Mouse (Mus musculus) testis, adult 2 months (tissue): ENCODE data around the gene Gm20498.

Experiments used
- CTCF ChIP-seq: fragments of 200-500 bp; IDR thresholded peaks from 2 replicates; pipeline ENCODE4 v1.5.1; 2012; ENCODE audit warnings: low read depth, mild to moderate bottlenecking, inconsistent platforms, low read length, moderate library complexity; ENCODE audit not compliant: control insufficient read depth, insufficient read depth, insufficient replicate concordance
- POLR2A ChIP-seq: fragments of 200-500 bp; IDR thresholded peaks from 2 replicates; pipeline ENCODE4 v1.6.1; 2012; ENCODE audit warnings: low read depth, mild to moderate bottlenecking, inconsistent platforms, low read length, moderate library complexity; ENCODE audit not compliant: control insufficient read depth

- TF ChIP-seq POLR2A (no peak), CTCF (no peak)
These were observed 319 bp upstream of the Gm20498 start for GRCm38 (mm10) chr12:81533029-81533419.
